Mouse (Mus musculus) heart, postnatal 0 days (tissue): ENCODE data around the gene Adra2b. TPM values are rescaled to one million over a fixed set of nuclear protein-coding genes. Genes with fewer than 3 reads are reported as not detected.

Source experiments
- ATAC-seq: fragments of 200-750 bp; cut with Nextera tagmentation; 2 replicates; pipeline ENCODE4 v1.8.0; 2017; ENCODE audit warnings: low read depth, moderate number of reproducible peaks, moderate library complexity; ENCODE audit not compliant: insufficient read depth
- DNase-seq: peaks from one replicate; pipeline ENCODE4 v3.0.0-alpha.2; 2016; ENCODE audit warnings: low spot score
- H3K27ac ChIP-seq: fragments of 300-500 bp; sonication (generic); 2 replicates; pipeline ENCODE4 v1.5.1; 2014; ENCODE audit warnings: low read depth, mild to moderate bottlenecking
- H3K27me3 ChIP-seq: fragments of 300-500 bp; sonication (generic); 2 replicates; pipeline ENCODE4 v1.6.1; 2014; ENCODE audit warnings: low read length, mixed read lengths; ENCODE audit not compliant: control insufficient read depth, insufficient read depth
- H3K36me3 ChIP-seq: fragments of 300-500 bp; sonication (generic); replicated peaks from 2 replicates; pipeline ENCODE4 v1.6.1; 2014; ENCODE audit warnings: low read length, mixed read lengths; ENCODE audit not compliant: control insufficient read depth, insufficient read depth
- H3K4me1 ChIP-seq: fragments of 300-500 bp; sonication (generic); 2 replicates; pipeline ENCODE4 v1.6.1; 2014; ENCODE audit warnings: antibody characterized with exemption; ENCODE audit not compliant: control insufficient read depth, insufficient read depth
- H3K4me2 ChIP-seq: fragments of 300-500 bp; sonication (generic); 2 replicates; pipeline ENCODE4 v1.6.1; 2014; ENCODE audit warnings: low read depth, mild to moderate bottlenecking, low read length, moderate library complexity
- H3K4me3 ChIP-seq: fragments of 300-500 bp; sonication (generic); 2 replicates; pipeline ENCODE4 v1.5.1; 2014; ENCODE audit warnings: low read depth, low read length
- H3K9ac ChIP-seq: fragments of 300-500 bp; sonication (generic); replicated peaks from 2 replicates; pipeline ENCODE4 v1.6.1; 2014; ENCODE audit warnings: low read depth, low read length, mixed read lengths
- H3K9me3 ChIP-seq: fragments of 300-500 bp; sonication (generic); replicated peaks from 2 replicates; pipeline ENCODE4 v1.6.1; 2016; ENCODE audit warnings: low read length; ENCODE audit not compliant: control insufficient read depth
- CTCF ChIP-seq: IDR thresholded peaks from 2 replicates; pipeline ENCODE4 v1.5.1; 2016; ENCODE audit warnings: antibody characterized with exemption, control low read depth, low read depth
- EP300 ChIP-seq: IDR thresholded peaks from 2 replicates; pipeline ENCODE4 v1.6.1; 2016; ENCODE audit warnings: antibody characterized with exemption, low read depth
- WGBS: fragments of 180-500 bp; shearing (Covaris S2); extraction: QIAGEN DNeasy Blood & Tissue Kit; methylation state at CpG from one replicate; pipeline ENCODE4 v1.1.7; 2014; 5-methylcytosine and 5-hydroxymethylcytosine counted together
- polyA plus RNA-seq: library from polyadenylated mRNA; unstranded; fragments of >200 nt; fragmentation: Nextera tagmentation; extraction: Ambion mirVana; gene quantifications from 2 replicates; pipeline ENCODE4 v1.2.1, GENCODE M21; 2015
- total RNA-seq: library from RNA; depleted of rRNA; stranded (reverse); fragments of >200 nt; gene quantifications from 2 replicates; pipeline ENCODE4 v1.2.3, GENCODE M21; 2014; ENCODE audit warnings: low replicate concordance

The Adra2b gene
- total and polyA plus RNA-seq, 2 experiments from 2014 or later, result 0.67 to 1.1 TPM

DNA sequence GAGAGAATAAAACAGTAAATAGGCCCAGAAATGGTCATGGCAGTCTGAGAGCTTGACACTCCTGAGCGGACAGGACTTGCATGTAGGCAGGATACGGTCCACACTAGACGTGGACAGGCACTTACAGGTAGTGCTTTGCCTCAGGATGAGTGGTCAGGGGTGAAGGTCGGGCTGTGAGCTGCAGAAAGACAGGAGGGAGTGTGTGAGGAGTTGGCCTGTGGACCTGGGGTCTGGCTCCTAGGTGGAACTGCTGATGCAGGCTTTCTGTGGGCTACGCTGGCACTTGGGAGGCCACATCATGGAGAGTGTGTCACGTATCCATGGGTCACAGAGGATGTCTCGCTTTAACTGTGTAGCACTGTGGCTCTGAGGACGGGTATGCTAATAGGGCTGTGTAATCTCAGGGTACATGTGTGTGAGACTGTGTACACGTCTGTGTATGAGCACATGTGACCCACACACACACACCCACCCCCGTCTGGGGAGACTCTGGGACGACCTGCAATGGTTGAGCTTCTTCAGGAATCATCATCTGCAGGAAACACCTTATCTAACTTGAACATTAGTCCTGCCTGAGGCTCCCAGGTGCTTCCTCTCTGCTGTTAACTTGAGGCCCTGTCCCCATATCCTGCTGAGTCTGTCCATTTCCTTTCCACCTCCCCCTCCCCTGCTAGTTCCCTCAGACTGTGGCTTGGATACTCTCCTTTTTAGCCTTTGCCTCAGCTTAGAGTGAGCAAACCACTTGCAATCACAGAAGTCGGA lies 34.7 kb upstream of the Adra2b start:
- Histone ChIP-seq H3K4me2 (peak overlapping the region; percentile 2; the same call in 1 of the 2 replicates), H3K9ac (no peak overlapping the region), H3K9me3 (no peaks in the 10 kb centered on the region), H3K36me3 (no peaks in the 10 kb centered on the region), H3K27ac (peak overlapping the region; percentile 56; the same call in 1 of the 2 replicates), H3K4me1 (peaks cover 4% of the 10 kb centered on the region; the same call in 1 of the 2 replicates), H3K27me3 (no peaks in the 10 kb centered on the region), H3K4me3 (no peak overlapping the region)
- DNase-seq (peak; percentile 47), ATAC-seq (peak; percentile 64)
- WGBS, result 58% methylated on average over 12 of the region's 12 CpGs
- TF ChIP-seq EP300 (peak; percentile 97), CTCF (no peak)

DNA sequence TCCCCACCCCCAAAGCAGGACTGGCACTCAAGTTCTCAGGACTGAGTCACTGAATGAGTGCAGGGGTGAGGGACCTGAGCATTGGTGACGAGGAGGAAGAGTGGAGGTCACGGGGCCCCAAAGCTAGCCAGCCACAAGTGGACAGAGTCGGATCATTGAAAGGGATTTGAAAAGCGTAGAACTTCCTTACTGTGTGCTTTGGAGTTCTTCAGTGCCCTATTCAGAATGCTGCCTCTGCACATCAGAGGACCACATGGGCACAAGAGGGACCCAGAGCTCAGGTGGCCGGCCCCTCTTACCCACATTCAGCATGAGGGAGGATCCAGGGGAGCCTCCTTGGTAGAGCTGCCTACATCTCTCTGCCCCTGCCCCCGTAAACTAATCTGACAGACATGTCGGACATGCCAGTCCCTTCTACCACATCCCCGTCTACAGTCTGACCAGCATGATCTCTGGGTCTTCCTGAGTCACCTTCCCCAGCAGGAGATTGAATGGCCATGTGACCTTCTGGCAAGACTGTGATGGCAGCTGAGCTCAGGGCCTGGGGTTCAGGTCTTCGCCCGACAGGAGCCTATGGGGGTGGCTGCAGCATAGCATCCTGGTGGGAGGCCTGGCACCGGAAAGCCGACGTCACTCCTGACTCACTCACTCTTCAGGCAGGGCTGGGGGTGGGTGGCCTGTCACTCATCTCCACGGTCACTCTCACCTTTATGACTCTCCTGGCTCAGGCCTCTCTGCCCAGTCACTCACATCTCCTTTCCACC lies 30.0 kb upstream of the Adra2b start:
- peaks cover 12% of the 10 kb centered on the region for H3K27me3 ChIP-seq
- H3K36me3 ChIP-seq, result no peaks in the 10 kb centered on the region
- DNase-seq (no peak), ATAC-seq (no peak)
- 70% methylated on average over 14 of the region's 14 CpGs for WGBS
- no peak overlapping the region for H3K4me3 ChIP-seq
- H3K4me1 ChIP-seq, result peaks cover 4% of the 10 kb centered on the region; the same call in 1 of the 2 replicates
- TF ChIP-seq EP300 (no peak), CTCF (no peak)
- H3K9me3 ChIP-seq, result no peaks in the 10 kb centered on the region
- H3K4me2 ChIP-seq, result no peak overlapping the region
- H3K27ac ChIP-seq, result no peak overlapping the region
- H3K9ac ChIP-seq, result no peak overlapping the region

DNA sequence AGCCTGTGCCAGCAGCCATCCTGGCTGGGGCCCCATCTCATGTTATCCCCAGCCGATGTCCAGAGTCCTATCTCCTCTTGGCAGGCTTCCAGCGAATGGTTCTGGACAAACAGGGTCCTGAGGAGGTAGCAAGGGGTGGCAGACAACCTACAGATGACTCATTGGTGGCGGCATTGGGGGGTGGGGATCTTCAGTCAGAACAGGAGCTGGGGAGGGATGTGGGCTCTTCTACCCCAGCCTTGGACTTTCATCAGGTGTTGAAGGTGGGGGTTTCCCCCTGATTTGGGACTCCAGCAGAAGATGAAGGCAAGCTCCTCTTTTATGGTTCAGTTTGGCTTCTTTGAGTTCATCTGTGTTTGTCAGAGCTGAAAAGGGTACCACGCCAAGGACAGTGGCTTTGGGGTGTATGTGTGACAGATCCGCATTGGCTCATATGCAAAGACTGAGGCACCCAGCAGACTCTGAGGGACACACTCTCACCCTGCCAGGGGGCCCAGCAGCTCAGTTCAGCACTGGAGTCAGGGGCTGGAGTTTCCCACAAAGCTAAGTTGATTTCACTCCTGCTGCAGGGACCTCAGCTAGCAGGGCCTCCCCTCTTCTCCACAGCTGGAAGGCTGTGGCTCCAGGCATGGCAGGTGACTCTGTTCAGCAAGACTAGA lies 28.9 kb upstream of the Adra2b start:
- H3K9me3 ChIP-seq, result no peaks in the 10 kb centered on the region
- ATAC-seq, result no peak
- peak overlapping the region; percentile 17; the same call in 1 of the 2 replicates for H3K4me2 ChIP-seq
- H3K9ac ChIP-seq, result no peak overlapping the region
- H3K27me3 ChIP-seq, result peaks cover 12% of the 10 kb centered on the region
- DNase-seq, result no peak
- H3K27ac ChIP-seq, result peak overlapping the region; percentile 49; the same call in 1 of the 2 replicates
- H3K36me3 ChIP-seq, result no peaks in the 10 kb centered on the region
- peaks cover under 1% of the 10 kb centered on the region; the same call in 1 of the 2 replicates for H3K4me1 ChIP-seq
- no peak for TF ChIP-seq CTCF
- no peak for TF ChIP-seq EP300
- 45% methylated on average over 5 of the region's 5 CpGs for WGBS
- H3K4me3 ChIP-seq, result no peak overlapping the region

DNA sequence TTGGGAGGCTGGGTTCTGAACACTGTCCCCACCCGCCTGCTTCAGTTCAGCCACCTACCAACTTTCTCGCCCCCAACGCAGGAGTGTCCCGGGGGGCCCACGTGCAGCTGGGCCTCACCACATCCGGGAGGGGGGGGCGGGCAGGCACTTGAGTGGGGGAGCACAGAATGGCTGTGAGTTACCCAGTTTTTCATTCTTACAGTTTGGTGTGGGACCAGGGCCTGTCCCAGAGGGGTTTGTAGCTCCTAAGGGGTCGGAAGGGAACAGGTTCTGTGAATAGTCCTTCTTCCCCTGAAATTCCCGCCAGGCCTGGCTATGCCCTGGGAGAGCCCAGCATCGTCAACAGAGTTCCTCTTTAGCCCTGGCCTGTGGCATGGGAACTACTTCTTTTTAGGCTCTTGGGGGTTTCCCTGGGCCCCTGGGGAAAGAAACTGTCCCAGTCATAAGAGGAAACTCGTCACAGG lies 27.9 kb upstream of the Adra2b start:
- WGBS, result 60% methylated on average over 11 of the region's 11 CpGs
- TF ChIP-seq EP300 (no peak), CTCF (no peak)
- Histone ChIP-seq H3K4me3 (peak overlapping the region; percentile 58; the same call in 1 of the 2 replicates), H3K4me2 (peak overlapping the region; percentile 85; the same call in 1 of the 2 replicates), H3K27me3 (peaks cover 12% of the 10 kb centered on the region), H3K36me3 (no peaks in the 10 kb centered on the region), H3K9me3 (no peaks in the 10 kb centered on the region), H3K27ac (peak overlapping the region; percentile 61; the same call in 1 of the 2 replicates), H3K4me1 (no peaks in the 10 kb centered on the region), H3K9ac (no peak overlapping the region)
- DNase-seq (no peak), ATAC-seq (no peak)
